Mouse (Mus musculus) mature B cell (primary cell): ENCODE data around the gene Slc35a5.

Experiments used
- in situ Hi-C: fragments of 300-500 bp; cut with MboI; formaldehyde crosslinking; loops from 2 replicates; pipeline ENCODE4 v1.14.3; 2019

The Slc35a5 gene

GRCm38 (mm10) chr16:45158522-45159388 is at the start of gene Slc35a5, which contains the start of gene Atg3:
Gene Slc35a5, minus strand, starts transcription at chr16:45158706.
Gene Atg3, plus strand, starts transcription at chr16:45158785.
- in situ Hi-C loops = loop anchor here (25.0 kb wide), 1 partner anchor 854 kb away; the partner anchor contains the start of gene Plcxd2

DNA sequence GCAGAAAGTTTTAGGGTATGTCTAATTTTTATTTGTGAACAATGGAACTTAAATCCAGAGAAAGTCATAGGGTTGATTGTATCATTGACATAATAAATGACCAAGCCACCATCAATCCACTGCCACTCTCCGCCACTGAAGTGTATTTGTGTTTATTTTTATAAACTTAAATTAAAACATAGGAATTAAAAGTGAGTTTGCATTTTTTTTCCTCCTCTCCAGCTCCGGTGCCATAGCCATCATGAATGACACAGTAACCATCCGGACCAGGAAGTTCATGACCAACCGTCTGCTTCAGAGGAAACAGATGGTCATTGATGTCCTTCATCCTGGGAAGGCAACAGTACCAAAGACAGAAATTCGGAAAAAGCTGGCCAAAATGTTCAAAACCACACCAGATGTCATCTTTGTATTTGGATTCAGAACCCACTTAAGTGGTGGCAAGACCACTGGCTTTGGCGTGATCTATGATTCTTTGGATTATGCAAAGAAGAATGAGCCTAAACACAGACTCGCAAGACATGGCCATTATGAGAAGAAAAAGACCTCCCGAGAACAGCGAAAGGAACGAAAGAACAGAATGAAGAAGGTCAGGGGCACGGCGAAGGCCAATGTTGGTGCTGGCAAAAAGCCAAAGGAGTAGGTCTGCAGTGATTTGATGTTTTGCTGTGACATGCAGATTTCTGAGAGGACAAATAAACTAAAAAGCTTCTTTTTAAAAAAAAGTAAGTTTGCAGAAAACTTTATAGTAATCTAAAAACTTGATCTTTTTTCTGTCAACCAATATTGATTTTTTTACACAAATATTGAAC is 46.6 kb upstream of the Slc35a5 start:
- in situ Hi-C loops = no loop called here

DNA sequence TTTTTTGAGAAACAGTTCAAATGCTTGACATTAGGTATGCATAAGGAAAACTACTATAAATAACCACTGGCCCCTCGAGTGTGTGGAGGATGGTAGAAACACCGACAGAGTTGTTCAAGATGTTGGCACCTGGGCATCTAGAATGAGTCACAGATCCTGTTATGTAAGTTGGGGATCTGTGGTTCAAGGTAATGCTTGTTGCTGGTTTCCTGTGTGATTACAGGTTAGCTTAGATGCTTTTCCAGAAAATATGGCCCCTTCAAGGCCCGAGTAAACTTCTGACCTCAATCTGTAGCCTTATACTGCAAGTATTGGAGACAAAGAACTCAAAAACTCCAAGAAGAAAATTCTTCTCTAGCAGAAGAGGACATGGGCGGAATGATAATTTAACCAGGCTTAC is 45.9 kb upstream of the Slc35a5 start:
- in situ Hi-C loops = no loop called here

DNA sequence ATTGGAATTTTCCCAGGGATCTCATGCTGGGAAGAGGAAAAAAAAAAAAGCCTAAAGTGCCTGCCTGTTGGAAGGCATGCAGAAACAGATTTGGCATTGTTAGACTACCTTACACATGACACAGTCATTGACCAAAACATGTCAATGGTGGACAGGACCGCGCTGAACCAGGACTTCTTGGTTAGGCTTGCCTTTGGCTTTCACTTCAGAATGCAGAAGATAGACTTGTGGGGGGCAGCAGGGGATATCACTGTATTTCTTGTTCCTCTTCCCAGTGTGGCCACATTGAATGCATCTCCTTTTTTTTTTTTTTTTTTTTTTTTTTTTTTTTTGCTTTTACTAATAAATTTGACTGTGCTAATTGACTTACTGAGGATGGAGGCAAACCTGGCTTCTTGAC is 42.9 kb upstream of the Slc35a5 start:
- in situ Hi-C loops = no loop called here

DNA sequence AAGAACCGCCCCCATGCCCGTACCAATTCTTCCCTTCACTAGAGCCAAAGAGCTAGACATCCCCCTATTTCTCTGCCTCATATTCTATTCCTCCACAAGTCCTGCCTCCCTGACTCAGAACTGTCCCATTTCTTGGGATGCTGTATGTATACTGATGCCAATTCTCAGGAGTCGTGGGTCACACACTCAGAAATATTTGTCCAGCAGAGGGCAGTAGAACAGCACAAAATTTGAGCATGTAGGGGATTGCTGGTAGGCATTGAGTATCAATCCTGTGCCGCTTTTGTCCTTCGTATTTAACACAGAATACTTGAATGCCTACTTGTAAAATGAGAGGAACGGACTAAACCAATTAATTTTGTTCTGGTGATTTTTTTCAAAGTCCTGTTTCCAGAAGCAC is 38.3 kb upstream of the Slc35a5 start:
- in situ Hi-C loops = loop anchor here (5.0 to 10.0 kb wide), 2 partner anchors 215 to 428 kb away; no protein-coding TSS in a partner anchor

DNA sequence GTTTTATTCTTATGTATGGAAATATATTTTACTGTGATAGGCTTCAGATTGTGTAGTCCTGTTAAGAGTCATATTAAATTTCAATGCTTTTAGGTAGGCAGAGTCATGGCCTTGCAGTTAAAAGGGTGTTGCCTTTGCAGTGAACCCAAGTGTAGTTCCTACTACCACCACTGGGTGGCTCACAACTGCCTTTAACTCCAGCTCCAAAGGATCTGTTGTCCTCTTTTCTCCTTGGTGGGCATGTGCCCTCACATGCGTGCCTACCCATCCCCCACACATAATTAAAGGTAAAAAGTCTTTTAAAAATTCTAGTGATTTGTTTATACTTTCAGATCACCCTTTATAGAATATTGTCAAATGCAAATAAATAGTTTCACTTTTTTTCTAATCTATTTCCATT is 34.1 kb upstream of the Slc35a5 start:
- in situ Hi-C loops = loop anchor here (10.0 kb wide), 1 partner anchor 432 kb away; no protein-coding TSS in a partner anchor

DNA sequence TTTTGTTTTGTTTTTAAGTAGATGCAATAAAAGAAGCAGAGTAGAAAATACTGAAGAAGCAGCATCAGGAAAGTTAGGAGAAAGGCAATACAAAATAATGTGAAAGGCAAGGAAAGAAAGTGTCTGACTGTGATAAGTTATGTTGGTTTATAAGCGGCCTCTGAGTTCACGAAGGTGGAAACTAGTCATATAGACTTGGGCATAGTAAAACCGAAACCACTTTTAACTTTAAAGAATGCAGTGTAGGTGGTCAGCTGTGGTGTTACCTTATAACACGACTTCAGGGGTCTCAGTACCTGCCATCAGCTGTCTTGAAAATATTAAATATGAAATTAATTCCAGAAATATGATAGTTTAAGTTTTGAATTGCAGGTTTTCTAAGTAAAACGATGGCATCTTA is 23.3 kb upstream of the Slc35a5 start:
- in situ Hi-C loops = no loop called here

- in situ Hi-C loops = no loop called here
Measured at GRCm38 (mm10) chr16:45178552-45178951, 20.0 kb upstream of the Slc35a5 start.

DNA sequence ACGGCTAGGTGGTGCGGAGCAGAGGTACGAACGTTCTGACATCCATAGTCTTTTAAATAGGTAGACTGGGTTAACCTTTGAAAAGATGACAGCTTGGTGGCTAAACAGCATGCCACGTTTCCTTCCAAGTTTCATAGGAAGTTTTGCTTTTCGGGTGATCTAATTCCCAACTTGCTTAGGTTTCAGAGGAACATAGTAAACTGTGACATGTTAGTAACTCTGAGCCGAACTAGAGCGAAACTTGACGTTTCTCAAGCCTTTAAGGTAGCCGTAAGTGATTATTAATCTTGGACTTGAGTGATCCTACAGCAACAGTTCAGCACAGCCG is 847 bp upstream of the Slc35a5 start:
- in situ Hi-C loops = loop anchor here (25.0 kb wide), 1 partner anchor 853 kb away; the partner anchor contains the start of gene Plcxd2

GRCm38 (mm10) chr16:45158136-45158521 is 377 bp downstream of the Slc35a5 start:
- in situ Hi-C loops = loop anchor here (25.0 kb wide), 1 partner anchor 854 kb away; the partner anchor contains the start of gene Plcxd2

GRCm38 (mm10) chr16:45154741-45155250 is 3.7 kb downstream of the Slc35a5 start:
- in situ Hi-C loops = loop anchor here (25.0 kb wide), 1 partner anchor 858 kb away; the partner anchor contains the start of gene Plcxd2

- in situ Hi-C loops = no loop called here
Measured at GRCm38 (mm10) chr16:45148488-45149082, 9.9 kb downstream of the Slc35a5 start.

GRCm38 (mm10) chr16:45145119-45145518 is 13.4 kb downstream of the Slc35a5 start:
- in situ Hi-C loops = no loop called here

GRCm38 (mm10) chr16:45142565-45142964 is 15.9 kb downstream of the Slc35a5 start:
- in situ Hi-C loops = no loop called here

DNA sequence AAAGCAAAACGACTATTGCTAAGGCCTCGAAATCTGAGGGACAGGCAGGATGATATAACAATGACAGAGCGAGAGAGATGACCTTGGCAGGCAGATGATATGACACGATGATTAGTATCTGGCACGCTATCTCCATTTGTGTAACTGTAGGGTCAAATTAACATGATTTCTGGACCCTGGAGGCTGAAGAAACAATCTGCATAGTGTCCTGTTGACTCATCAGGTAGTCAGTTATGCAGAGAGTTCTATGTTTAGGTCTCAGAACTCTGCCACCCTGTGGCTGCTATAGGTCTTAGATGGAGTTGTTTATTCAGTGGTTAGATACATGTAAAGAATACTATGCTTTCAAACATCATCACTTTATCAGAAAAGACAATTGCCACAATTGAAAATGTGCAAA is 16.8 kb downstream of the Slc35a5 start:
- in situ Hi-C loops = no loop called here

- in situ Hi-C loops = no loop called here
Measured at GRCm38 (mm10) chr16:45127936-45128710, 30.4 kb downstream of the Slc35a5 start.

DNA sequence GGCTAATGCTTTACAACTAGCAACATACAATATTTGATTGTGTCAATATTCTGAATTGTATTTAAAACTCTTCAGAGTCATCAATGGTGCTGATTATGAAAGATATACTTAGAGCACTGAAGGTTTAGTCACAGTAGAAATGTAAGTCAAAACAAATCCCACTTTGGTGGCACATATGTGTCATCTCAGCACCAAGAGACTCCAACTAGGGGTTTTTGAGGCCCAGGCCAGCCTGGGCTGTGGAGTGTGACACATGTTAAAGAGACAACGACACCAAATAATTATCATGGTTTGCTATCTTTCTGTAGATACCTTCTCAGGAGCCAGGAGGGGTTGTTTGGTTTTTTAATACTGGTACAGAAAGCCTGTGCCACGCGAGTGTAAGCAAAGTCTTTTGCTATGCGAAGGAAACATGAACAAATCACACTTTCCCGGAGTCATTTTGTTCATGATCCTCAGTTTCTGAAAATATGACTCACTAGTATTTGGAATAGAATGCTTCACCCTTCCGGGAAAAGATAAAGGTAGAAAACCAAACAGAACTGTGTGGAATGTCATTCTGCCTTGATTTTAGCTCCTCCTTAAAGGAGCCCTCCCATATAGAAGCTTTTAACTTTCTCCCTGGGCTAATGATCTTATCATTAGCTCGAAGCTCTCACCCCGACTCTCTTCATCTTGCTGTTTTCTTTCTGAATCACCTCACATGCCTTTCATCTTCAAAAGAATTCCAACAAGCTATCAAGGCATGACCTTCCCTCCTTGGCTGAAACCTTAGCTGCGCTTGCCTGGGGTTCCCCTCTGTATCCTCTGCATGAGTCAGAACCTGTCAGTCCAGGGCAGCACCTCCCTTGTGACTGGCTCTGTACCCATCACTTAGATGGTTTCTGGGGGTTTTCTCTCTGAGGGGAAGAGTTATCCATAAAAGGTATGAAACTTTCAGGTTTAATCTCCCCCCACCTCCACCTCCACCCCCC is 34.0 kb downstream of the Slc35a5 start:
- in situ Hi-C loops = no loop called here

DNA sequence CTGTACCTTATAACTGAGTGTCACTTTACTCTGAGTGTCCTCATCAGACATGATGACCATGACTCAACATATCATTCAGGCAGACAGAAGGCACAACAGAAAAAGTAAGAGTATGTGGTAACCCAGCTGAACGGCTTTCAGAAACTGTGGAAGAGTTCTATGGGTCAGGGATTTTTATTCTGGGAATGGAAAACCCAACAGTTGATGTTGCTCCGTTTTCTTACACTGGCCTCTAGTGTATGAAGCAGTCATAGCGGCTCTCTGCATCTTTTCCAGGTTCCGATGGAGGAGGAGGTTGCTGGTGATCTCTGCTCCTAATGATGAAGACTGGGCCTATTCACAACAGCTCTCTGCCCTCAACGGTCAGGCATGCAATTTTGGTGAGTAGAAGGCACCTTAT is 35.9 kb downstream of the Slc35a5 start:
- in situ Hi-C loops = no loop called here

DNA sequence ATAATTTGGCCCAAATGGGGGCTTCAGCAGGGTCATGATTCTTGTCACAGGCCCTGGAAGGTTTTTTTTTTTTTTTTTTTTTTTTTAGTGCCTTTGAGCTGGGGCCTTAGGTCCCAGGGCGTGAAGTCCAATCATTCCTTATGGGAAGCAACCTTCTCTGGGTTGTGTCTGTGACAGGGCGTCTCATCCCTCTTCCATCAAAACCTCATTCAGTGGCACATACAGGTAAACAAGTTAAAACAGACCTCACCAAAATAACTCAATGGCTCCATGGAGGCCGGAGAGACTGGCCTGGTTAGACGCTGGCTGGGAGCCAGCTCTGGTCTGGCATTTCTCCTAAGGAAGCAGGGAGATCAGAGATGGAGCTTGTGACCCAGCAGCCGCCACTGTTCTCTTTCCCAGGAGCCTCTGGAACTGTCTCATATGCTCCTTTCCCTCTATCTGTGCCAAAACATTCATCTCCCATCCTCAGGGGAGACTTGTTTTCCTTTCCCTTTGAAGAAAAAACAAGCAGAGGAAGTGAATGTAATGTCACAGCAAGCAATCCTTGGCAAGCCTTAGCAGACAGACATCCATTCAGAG is 37.6 kb downstream of the Slc35a5 start:
- in situ Hi-C loops = no loop called here

GRCm38 (mm10) chr16:45118760-45119159 is 39.7 kb downstream of the Slc35a5 start:
- in situ Hi-C loops = no loop called here
